Comparison of ENCODE assay signal across 15 mouse cellular contexts in genomic region chr1:77451541-77451940, GRCm38 (mm10).
"Had no signal": no experiment of that assay in that cellular context is flagged by ENCODE, and none has a peak within 500 bp of the region (broad histone marks: within the 10 kb centered on the region; RNA-seq: fewer than 3 reads in every experiment).

No protein-coding gene starts in this region.

- H3K27me3 ChIP-seq: megakaryocyte, embryonic 14.5 days; midbrain, embryonic 13.5 days; midbrain, embryonic 15.5 days; neural tube, embryonic 12.5 days; stomach, embryonic 15.5 days had no signal

- H3K27ac ChIP-seq: macrophage; midbrain, embryonic 13.5 days; midbrain, embryonic 15.5 days; neural tube, embryonic 12.5 days; stomach, embryonic 15.5 days; stomach, postnatal 0 days had no signal

- H3K4me1 ChIP-seq: megakaryocyte, embryonic 14.5 days had no signal

- DNase-seq: lung, adult 18-20 months; lung, embryonic 14.5 days; lung, postnatal 14 days; lung, postnatal 36 days; right cerebral cortex, postnatal 14 days; thymus, adult 2 months; thymus, postnatal 25 days; thymus, postnatal 4 days had no signal

- H3K4me3 ChIP-seq: megakaryocyte, embryonic 14.5 days; midbrain, embryonic 13.5 days; midbrain, embryonic 15.5 days; neural tube, embryonic 12.5 days; stomach, embryonic 15.5 days had no signal

- H3K36me3 ChIP-seq: midbrain, embryonic 13.5 days; midbrain, embryonic 15.5 days; neural tube, embryonic 12.5 days; stomach, embryonic 15.5 days had no signal

- H3K9me3 ChIP-seq: midbrain, embryonic 13.5 days; midbrain, embryonic 15.5 days; neural tube, embryonic 12.5 days; stomach, embryonic 15.5 days had no signal

- H3K9ac ChIP-seq: lung, embryonic 14.5 days; midbrain, embryonic 13.5 days; midbrain, embryonic 15.5 days; neural tube, embryonic 12.5 days; stomach, embryonic 15.5 days had no signal
